Mouse (Mus musculus): ENCODE results near the gene Timm22.
A peak's percentile ranks its signal among the peaks of the same experiment; 100 is the strongest.

Gene Timm22

DNA sequence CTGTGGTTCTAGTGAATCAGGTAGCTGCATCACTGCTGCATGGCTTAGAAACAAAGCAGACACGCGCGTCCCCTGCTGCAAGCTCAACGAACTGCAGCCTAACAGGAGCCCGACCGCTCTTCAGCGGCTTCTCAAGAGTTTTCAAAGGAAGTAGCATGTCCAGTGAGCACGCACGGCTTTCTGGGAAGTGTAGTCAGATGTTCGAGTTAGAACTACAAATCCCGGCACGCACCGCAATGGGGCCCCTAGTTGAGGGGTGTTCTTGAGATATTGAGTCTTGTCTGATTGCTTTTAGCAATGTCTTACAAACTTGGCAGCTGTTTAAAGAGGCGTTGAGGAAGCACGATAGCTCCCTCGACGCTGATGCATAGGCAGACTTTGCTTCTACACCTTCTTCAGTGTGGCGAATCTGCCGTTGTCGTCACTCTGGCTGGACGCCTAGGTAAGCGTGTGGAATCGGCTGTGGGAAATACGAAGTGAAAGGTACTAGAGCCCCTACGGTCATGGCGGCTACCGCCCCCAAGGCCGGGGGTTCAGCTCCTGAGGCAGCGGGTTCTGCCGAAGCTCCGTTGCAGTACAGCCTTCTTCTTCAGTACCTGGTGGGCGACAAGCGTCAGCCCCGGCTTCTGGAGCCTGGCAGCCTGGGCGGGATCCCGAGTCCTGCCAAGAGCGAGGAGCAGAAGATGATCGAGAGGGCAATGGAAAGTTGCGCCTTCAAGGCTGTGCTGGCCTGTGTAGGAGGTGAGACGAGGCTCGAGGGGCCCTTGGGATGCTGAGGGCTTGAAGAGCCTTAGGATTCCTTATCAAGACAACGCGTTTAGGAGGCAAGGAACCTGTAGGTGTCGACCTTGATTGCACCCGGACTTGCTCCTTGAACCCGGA, at the start of gene Timm22:
Gene Timm22 (plus strand): TSS at position 251 of the 882 bp plus-strand sequence.
- peak; percentile 91 for DNase-seq (ENCODE audit: extremely low read depth, insufficient read length, low spot score)

DNA sequence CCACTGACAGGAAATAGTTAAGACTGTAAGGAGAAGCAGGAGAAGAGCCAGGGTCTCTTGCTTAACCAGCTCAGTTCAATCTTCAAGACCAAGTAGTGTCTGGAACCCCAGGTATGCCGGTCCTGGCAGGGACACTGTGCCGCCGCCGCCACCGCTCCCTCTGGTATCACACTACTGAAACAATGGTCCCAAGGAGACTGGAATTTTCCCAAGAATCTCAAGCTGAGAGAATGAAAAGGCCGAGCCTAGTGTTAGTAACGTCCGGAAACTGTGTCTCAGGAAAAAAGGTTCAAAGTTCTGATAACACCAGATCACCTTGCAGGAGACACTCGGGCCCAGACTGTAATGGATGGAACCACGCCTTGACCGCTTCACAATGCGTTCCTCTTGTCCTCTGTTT, 49.3 kb upstream of the Timm22 start:
- DNase-seq (ENCODE audit: extremely low read depth, insufficient read length, low spot score): no peak

DNA sequence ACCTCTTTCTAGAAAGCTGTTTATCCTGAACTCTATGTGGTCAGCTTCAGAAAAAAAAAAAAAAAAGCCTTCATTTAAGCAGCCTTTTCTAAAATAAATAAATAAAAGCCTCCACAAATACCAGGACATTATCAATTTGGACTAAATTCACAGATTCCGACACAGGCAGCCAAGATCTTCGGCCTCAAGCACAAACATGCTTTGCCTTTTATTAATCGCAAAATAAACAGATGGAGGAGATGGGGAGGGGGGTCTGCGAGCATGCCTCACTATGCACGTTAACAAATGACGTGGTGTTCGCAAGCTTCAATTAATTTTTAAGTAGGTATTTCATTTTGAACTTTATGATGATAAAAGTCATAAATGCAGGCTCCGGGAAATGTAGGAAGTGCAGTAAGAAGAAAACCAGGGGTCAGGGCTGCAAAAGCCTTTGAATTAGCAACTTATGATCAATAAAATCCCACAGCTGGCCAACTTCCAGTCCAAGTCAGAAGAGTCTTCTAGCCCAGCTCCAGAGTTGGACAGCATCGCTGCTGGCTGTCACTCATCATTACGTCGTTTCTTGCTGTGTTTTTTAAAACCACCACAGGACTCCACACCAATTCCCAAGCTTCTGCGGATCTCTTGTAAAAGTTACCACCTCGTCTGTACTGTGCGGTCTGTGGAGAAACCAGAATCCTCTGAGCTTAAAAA, 48.0 kb upstream of the Timm22 start:
- no peak for DNase-seq (ENCODE audit: extremely low read depth, insufficient read length, low spot score)

DNA sequence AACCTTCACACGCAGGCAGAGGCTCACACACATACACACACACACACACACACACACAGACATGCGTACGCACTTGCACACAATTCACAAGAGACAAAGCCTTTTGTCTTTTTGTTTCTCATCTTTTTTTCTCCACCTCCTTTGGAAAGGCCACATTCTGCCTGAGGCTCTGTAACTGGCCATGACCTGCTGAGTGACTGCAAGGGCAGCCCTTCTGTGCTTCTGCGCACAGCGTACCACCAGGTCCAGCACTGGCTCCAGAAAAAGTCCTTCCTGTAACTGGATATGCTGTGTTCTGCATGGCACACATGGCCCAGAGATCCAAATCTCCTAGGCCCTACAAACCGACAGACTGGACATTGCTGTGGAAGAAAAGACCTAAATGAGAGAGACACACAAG, 46.5 kb upstream of the Timm22 start:
- DNase-seq (ENCODE audit: extremely low read depth, insufficient read length, low spot score): no peak

DNA sequence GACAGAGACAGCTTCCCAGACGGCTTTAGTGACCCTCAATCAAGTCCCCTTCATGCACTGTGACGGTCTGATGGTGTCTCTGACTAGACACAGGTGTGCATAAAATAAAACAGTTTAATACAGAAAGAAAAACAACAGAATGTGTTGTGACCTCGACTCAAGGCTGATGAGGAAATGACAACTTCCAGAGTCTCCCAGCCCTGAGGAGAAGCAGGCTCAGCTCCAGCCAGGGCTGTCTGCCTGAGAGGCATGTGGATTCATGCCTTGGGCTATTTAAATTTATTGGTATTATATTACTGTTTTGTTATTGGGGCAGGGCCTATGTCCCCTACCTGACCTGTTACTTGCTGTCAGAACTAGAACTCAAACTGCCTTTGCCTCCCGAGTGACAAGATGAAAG, 45.3 kb upstream of the Timm22 start:
- no peak for DNase-seq (ENCODE audit: extremely low read depth, insufficient read length, low spot score)

DNA sequence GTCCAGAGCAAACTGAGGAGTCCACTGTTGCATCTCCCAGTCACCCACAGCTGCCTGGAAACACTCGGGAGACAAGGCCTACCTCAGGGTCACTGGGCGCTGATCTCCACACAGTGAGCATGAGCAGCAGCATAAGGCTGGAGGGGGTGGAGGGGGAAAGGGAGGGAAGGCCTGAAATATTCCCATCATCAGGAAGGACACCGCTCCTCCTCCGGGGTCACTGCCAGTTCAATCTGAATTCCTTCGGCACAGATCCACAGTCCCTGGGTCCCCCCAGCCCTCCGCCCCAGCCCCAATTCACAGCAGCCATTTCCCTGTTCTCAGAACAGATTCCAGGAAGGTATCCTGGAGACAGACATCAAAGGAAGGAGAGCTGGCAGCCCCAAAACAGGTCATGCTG, 43.6 kb upstream of the Timm22 start:
- DNase-seq (ENCODE audit: extremely low read depth, insufficient read length, low spot score): no peak

DNA sequence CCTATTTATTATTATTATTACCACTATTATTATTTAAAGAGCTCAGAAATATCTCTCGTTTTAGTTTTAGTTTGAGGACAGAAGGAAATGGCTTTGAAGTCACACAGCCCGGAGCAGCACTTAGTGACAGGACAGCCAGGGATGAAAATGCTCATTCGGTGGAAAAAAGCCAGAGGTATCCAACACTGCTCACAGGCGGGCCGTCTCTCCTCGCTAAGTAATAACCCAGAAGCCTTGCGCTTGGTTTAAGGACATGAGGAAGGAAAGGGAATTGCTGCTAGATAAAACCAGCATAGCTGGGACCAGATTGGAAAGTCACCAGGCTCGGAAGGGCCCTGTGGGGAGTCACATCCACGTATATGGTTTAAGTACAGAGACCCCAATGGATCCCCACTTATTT, 43.1 kb upstream of the Timm22 start:
- no peak for DNase-seq (ENCODE audit: extremely low read depth, insufficient read length, low spot score)

DNA sequence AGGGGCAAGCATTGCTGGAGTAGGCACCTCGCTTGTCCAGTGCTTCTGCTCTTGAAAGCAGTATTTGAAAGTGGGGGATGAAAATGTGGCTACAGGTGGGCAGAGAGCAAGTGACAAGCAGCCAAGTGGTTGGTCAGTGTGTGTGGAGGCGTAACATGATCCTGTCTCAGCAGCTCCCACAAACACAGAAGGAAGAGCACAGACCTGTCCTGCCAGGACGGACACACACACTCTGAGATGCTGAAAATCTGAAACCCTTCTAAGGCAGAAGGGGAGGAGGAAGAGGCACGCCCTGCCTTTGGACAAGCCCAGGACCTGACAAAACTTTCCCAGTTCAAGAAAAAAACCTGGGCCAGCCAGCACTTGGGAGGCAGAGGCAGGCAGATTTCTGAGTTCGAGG, 42.7 kb upstream of the Timm22 start:
- no peak for DNase-seq (ENCODE audit: extremely low read depth, insufficient read length, low spot score)

DNA sequence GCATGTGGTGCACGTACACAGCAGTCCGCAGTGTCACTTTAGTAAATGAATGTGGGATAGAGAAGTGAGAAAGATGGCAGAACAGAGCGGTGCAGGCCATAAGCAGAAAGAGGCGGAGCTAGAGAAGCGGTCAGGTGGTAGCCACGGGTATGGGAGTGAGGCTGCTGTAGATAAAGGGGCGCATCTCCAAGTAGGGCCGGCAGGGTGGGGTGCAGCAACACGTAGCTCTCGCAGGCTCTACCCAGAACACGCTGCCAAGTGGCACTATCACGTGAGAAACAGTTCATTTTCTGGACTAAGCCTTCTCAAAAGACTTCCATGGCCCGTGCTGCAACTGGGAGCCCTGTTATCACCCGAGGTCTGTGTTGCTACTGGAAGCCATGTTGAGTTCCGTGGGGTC, 40.0 kb upstream of the Timm22 start:
- no peak for DNase-seq (ENCODE audit: extremely low read depth, insufficient read length, low spot score)

DNA sequence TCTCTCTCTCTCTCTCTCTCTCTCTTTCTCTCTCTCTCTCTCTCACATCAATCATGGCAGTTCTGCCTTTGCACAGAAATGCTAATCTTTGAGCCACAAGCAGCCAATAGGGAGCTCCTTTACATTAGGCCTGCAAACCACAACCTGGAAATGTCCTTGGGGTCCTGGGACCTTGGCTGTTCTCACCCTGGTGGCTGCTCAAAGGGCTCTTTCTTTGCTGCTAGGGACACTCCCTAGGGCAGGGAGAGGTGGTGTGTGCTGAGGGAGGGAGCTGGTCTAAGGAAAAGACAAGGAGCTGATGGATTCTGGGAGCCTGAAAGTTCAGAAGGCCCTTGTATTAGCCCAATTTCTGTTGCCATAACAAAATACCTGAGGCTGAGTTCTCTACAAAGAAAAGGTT, 36.3 kb upstream of the Timm22 start:
- no peak for DNase-seq (ENCODE audit: extremely low read depth, insufficient read length, low spot score)

DNA sequence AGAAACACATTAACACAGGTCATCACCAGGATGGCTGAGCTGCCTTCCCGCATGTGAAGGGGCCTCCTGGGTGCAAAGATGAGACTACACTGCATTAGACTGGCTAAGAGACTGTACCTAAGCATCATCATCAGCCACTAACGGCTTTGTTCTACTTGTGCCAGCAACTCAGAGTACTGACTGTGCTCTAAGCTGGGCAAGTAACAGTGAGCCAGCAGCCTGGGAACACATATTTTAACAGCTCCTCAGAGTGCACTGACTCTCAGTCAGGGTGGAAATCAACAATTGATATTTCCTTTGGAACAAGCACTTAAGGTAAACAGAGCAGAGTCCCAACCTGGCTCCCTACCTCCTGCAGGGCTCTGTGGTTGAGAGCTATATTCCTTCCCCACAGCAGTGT, 34.6 kb upstream of the Timm22 start:
- no peak for DNase-seq (ENCODE audit: extremely low read depth, insufficient read length, low spot score)

DNA sequence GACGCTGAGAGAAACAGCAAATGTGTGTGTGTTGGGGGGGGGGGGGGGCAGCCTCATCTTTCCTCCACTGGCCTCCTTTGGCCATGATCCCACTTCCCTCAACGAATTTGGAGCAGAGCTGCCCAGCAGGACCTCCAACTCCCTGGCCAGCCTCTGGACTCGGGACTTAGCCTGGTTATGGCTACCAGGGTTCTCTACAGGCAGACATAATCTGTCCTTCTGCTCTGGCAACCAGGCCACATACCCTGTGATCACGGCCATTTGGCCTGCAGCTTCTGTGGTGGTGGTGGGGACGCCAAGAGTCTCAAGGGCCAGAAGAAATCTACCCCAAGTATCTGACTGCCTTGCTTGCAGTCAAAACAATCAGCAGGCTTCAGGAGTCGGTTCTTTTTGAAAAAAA, 34.2 kb upstream of the Timm22 start:
- no peak for DNase-seq (ENCODE audit: extremely low read depth, insufficient read length, low spot score)

DNA sequence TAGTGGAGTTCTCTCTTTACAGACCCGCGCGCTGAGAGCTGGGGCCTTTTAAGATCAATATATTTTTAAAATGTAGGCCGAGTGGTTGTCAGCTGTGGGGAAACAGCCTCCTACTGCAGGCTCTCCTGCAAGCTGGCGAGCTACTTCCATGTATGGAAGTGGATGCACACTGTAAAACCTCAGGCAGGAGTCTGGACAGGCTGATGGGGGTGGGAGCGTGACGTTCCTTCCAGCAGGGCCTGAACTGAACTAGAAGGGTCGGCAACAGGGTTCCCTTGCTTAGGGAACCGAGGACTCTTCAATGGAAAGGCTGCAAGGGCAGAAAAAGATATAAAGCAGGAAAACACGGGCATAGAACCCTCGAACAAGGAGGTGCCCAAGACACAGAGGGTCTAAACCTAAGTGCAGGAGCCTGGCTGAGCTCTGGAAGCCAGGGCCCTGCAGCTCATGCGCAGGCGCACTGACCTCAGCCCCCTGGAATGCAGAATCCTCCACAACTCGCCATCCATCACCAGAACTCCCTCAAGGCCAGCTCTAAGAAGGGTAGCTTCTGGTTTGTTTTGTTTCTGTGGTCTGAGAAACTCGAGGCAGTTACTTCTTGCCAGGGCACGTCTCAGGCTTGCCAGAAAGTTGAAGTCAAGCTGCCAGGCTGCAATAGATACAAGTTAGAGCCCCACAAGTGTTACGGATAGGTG, 32.1 kb upstream of the Timm22 start:
- peak; percentile 81 for DNase-seq (ENCODE audit: extremely low read depth, insufficient read length, low spot score)

DNA sequence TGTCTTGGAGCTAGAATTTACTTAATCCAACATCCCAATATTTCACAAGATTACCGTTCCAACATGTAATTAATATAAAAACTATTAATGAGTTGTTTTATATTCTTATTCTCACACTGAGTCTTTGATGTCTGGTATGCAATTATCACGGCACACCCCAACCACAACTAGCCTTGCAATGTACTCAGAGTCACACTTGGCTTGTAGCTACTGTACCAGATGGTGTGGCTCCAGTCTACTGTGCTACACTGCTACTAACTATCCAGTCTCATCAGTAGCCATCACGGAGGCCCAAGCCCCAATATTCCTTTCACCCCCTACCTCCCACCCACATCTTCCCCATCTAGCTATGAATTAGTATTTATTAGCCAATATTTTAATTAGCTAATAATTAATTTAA, 30.3 kb upstream of the Timm22 start:
- no peak for DNase-seq (ENCODE audit: extremely low read depth, insufficient read length, low spot score)

DNA sequence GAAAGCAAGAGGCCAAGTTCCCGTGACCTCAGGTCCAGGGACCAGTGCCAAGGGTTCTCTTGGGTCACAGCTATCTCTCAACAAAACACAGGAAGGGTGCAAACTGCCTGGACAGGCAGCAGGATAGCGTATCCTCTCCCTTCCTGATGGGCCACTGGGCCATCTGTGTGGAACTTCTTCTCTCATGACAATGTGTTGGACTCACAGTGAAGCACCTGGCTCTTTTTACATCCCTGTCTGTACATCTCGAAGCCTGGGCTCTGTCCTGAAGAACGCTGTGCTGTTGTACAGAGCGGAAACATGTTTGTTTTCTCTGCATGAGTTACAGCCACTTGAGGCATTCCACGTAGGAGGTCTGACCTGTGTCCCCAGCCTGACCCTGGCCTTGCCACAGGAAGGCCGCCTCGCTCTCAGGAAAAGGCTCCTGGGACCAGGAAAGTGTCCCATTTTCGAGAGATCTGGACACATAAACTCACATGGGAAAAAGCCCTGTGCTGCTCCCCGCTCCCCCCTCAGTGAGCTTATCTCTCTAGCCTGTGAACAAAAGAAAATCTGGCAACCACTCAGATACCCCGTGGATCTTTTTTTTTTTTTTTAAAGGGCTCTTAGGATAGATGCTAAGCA, 26.7 kb upstream of the Timm22 start:
- no peak for DNase-seq (ENCODE audit: extremely low read depth, insufficient read length, low spot score)

DNA sequence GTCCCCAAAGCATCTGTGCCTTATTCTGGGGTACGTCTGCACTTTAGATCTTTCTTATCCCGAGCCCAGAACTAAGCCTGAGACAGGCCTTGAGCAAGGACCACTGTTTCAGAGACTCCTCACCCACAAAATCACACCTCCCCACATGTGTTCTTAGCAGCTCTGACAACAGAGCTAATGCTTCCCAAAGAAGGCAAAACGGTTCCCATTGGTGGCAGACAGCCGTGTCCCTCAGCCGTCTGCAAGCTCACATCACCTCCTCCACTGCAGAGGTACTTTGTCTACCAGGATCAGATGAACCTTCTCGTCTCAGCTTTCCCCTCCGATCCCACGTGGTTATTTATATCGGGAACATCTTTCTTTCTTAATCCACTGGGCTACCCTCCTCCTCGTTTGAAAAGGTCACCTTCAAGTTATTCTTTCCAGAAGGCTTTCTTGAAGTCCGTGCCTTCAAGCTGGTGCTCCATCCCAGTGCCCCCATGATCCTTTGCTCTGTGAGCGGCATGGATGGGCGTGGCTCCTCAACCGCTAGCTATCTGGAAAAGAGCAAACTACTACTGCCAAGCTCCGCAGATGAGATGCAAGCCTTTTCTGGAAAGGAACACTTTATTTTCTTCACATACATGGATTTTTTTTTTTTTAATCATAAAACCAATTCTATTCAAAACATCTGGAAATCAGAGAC, 25.4 kb upstream of the Timm22 start:
- DNase-seq (ENCODE audit: extremely low read depth, insufficient read length, low spot score): no peak

DNA sequence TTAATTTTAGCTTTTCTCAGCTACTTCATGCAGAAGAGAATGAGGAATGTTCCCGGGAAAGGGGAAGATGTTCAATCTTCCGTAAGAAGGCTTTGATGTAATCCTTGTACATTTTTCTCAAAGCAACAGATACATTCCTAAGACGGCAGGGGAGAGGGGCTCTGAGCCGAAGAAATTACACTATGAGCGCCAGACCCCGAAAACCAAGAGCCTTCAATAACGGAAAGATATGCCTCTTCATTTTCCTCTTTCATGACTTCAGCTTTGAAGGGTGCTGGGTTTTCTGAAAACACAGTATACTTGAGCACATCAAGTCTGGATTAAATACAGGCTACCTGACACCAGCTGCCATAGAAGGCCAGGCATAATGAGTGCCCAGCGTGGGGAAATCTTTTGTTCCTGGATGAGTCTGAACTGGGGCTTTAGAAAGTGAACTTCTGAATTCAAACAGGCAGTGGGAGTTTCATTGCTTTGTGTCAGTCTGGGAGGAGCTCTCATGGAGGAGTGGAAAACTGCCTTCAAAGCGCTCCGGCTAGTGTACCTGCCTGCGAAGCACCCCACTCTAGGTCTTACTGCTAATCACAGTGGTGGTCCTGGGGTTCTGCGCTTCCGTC, 23.9 kb upstream of the Timm22 start:
- no peak for DNase-seq (ENCODE audit: extremely low read depth, insufficient read length, low spot score)

DNA sequence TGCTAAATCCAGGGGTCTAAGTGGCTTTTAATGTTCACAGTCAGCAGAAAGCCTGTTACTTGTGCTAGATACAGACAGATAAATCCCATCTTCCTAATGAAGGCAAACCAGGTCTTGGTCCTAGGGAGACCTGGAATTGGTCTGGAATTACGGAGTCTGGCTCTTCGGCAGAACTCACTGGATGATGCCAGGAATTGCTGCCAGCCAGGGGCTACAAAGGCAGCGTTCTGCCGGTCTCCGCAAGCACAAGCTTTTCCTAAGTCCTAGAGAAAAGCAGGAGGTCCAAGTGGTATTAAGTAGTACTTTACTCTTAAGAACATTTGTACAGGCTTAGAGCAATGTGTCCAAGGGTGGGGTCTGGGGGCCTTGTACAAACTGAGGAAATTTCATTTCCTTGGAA, 22.4 kb upstream of the Timm22 start:
- no peak for DNase-seq (ENCODE audit: extremely low read depth, insufficient read length, low spot score)

DNA sequence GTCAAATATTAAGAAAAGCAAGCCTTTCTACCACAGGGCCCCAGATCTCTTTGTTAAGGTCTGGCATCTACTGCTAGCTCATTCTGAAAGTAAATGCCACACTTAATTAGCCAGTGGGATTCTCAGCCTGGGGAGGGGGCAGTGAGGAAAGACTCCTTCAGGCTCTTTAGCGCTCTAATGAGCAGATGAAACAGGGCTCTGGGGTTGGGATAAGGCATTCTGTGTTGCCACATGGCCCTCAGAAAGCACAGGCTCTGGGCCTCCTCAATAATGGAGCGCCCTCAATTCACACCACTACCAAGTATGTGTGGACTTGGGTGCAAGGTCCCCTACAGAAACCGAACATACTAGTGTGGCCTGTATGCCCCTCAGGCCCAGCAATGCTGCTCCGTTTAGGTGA, 21.7 kb upstream of the Timm22 start:
- no peak for DNase-seq (ENCODE audit: extremely low read depth, insufficient read length, low spot score)

DNA sequence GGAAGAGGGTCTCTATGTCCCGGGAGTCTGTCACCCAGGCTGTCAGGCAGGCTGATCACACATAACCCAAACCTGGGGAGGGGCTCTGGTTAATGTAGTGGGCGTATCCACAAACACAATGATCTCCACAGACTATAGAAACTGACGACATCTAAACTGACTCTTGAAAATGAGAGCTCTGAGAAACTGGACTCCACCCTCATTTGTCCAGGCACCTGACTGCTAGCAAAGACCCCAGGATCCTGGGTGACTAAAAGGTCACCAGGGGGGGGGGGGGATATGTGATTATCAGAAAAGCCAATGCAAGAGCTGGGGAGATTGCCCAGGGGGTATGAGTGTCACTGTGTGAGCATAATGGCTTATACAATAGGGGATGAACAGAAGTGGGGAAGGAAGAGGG, 21.0 kb upstream of the Timm22 start:
- DNase-seq (ENCODE audit: extremely low read depth, insufficient read length, low spot score): no peak

All from 3134 (cell line).